Mouse (Mus musculus) spleen, adult 2 months (tissue): ENCODE results near the gene Clp1. TPM values are rescaled to one million over a fixed set of nuclear protein-coding genes. Genes with fewer than 3 reads are reported as not detected.

ENCODE experiments used
- DNase-seq, 2 experiments: peaks; one replicate each; pipeline versions ENCODE4 v3.0.0 to v3.0.0-alpha.2; 2012 to 2021; ENCODE audit warnings: low spot score in 2 of 2, low read depth in 1 of 2
- H3K27ac ChIP-seq: fragments of 200-500 bp; 2 replicates; pipeline ENCODE4 v1.5.1; 2012; ENCODE audit warnings: low read length, inconsistent platforms; ENCODE audit not compliant: insufficient read depth
- H3K27me3 ChIP-seq: fragments of 200-500 bp; 2 replicates; pipeline ENCODE4 v1.6.1; 2012; ENCODE audit warnings: mild to moderate bottlenecking, moderate library complexity, low read length, inconsistent platforms; ENCODE audit not compliant: control insufficient read depth, insufficient read depth
- H3K36me3 ChIP-seq: fragments of 200-500 bp; 2 replicates; pipeline ENCODE4 v1.6.1; 2012; ENCODE audit warnings: mild to moderate bottlenecking, low read length, inconsistent platforms; ENCODE audit not compliant: control insufficient read depth, insufficient read depth
- H3K4me1 ChIP-seq: fragments of 200-500 bp; 2 replicates; pipeline ENCODE4 v1.6.1; 2011; ENCODE audit warnings: inconsistent platforms; ENCODE audit not compliant: control insufficient read depth, insufficient read depth, insufficient read length
- H3K4me3 ChIP-seq: fragments of 200-500 bp; 2 replicates; pipeline ENCODE4 v1.5.1; 2011; ENCODE audit warnings: mild to moderate bottlenecking, inconsistent platforms; ENCODE audit not compliant: insufficient read depth, insufficient read length; ENCODE audit errors: extremely low read depth
- CTCF ChIP-seq: fragments of 200-500 bp; IDR thresholded peaks from 2 replicates; pipeline ENCODE4 v1.5.1; 2011; ENCODE audit warnings: mild to moderate bottlenecking, inconsistent platforms; ENCODE audit not compliant: insufficient read depth, insufficient read length, insufficient replicate concordance; ENCODE audit errors: extremely low read depth
- POLR2A ChIP-seq: fragments of 200-500 bp; IDR thresholded peaks from 2 replicates; pipeline ENCODE4 v1.6.1; 2011; ENCODE audit warnings: low read depth, low read length, inconsistent platforms
- WGBS: fragments of 180-500 bp; shearing (Covaris S2); methylation state at CpG from one replicate; pipeline ENCODE4 v1.1.7; 2018; 5-methylcytosine and 5-hydroxymethylcytosine counted together
- polyA plus RNA-seq: library from polyadenylated mRNA; depleted of rRNA; stranded (reverse); fragments of >200 nt; gene quantifications from 2 replicates; pipeline ENCODE4 v1.2.3, GENCODE M21; 2012

Gene Clp1
- polyA plus RNA-seq, 1 experiment = 12.8 TPM

DNA sequence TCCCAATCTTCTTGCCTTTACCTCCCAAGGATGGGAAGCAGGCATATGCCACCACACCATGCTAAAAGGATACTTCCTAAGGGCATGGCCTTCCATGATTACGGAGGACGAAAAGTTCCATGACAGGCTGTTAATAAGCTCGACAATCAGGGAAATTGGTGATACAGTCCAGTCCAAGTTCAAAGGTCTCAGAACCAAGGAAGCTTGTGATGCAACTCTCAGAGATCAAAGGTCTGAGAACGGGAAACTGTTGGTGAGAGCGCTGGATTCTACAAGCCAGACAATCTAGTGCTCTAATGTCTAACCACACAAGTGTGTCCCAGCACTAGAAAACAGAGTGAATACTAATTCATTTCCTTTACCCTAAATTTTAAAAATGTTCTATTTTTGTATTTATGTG is 29.1 kb upstream of the Clp1 start:
- Histone ChIP-seq H3K4me3 (no peak overlapping the region), H3K4me1 (no peaks in the 10 kb centered on the region), H3K27ac (no peak overlapping the region), H3K36me3 (no peaks in the 10 kb centered on the region), H3K27me3 (no peaks in the 10 kb centered on the region)
- TF ChIP-seq CTCF (no peak), POLR2A (no peak)
- 84% methylated on average over 5 of the region's 5 CpGs for WGBS
- DNase-seq = no peak

DNA sequence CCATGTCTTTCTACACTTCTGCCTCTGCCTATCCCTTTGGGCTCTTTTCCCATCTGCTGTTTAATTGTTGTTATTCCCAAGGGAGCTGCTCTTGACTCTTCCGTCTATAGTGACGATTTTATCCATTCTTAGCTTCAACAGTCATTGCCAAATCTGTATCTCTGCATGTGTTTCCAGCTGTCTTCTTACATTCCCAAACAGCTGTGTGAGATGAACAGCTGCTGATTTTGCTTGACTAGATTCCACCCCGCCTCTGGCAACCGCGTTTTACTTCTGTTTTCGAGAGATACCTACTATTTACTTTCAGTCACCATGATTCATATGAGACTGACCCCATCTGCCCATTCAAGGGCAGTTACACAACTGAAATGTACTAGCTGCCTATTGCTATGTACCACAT is 23.0 kb upstream of the Clp1 start:
- peaks cover 2% of the 10 kb centered on the region; the same call in 1 of the 2 replicates for H3K27me3 ChIP-seq
- no peak overlapping the region for H3K4me3 ChIP-seq
- WGBS = 72% methylated on average over 6 of the region's 6 CpGs
- TF ChIP-seq CTCF (no peak), POLR2A (no peak)
- H3K27ac ChIP-seq = no peak overlapping the region
- H3K36me3 ChIP-seq = no peaks in the 10 kb centered on the region
- H3K4me1 ChIP-seq = no peaks in the 10 kb centered on the region
- DNase-seq = no peak

- 42% methylated on average over 10 of the region's 10 CpGs for WGBS
- Histone ChIP-seq H3K4me3 (peak overlapping the region; percentile 60; the same call in 1 of the 2 replicates), H3K4me1 (peaks cover 10% of the 10 kb centered on the region; the same call in 1 of the 2 replicates), H3K27ac (no peak overlapping the region; the same call in 1 of the 2 replicates), H3K27me3 (peaks cover 14% of the 10 kb centered on the region), H3K36me3 (no peaks in the 10 kb centered on the region)
- DNase-seq = no peak
- no peak for TF ChIP-seq CTCF
- no peak for TF ChIP-seq POLR2A
Observed at GRCm38 (mm10) chr2:84744126-84744525, 17.0 kb upstream of the Clp1 start.

GRCm38 (mm10) chr2:84743561-84743960 is 16.4 kb upstream of the Clp1 start, which contains the start of gene Gm19426:
TSS of gene Gm19426 (minus strand) at chr2:84743655.
- Histone ChIP-seq H3K4me3 (peak within 1 kb of the TSS; percentile 60), H3K27ac (peak within 1 kb of the TSS; percentile 66), H3K27me3 (peaks cover 14% of the 10 kb centered on the region), H3K36me3 (no peaks in the 10 kb centered on the region), H3K4me1 (peaks cover 10% of the 10 kb centered on the region; the same call in 1 of the 2 replicates)
- TF ChIP-seq CTCF (no peak), POLR2A (no peak)
- under 1% methylated on average over 25 of the region's 25 CpGs for WGBS
- DNase-seq = no peak

GRCm38 (mm10) chr2:84742451-84743283 is 15.5 kb upstream of the Clp1 start:
- WGBS = 17% methylated on average over 26 of the region's 26 CpGs
- no peak for DNase-seq
- no peak overlapping the region for H3K27ac ChIP-seq
- no peak for TF ChIP-seq CTCF
- TF ChIP-seq POLR2A = no peak
- H3K4me3 ChIP-seq = peak overlapping the region; percentile 60; the same call in 1 of the 2 replicates
- H3K27me3 ChIP-seq = peaks cover 15% of the 10 kb centered on the region
- H3K36me3 ChIP-seq = no peaks in the 10 kb centered on the region
- peaks cover 10% of the 10 kb centered on the region; the same call in 1 of the 2 replicates for H3K4me1 ChIP-seq

GRCm38 (mm10) chr2:84741841-84742450 is 14.8 kb upstream of the Clp1 start:
- no peak for DNase-seq
- Histone ChIP-seq H3K27ac (no peak overlapping the region), H3K27me3 (peaks cover 16% of the 10 kb centered on the region), H3K36me3 (no peaks in the 10 kb centered on the region), H3K4me3 (no peak overlapping the region), H3K4me1 (peaks cover 10% of the 10 kb centered on the region; the same call in 1 of the 2 replicates)
- 84% methylated on average over 5 of the region's 5 CpGs for WGBS
- TF ChIP-seq POLR2A (no peak), CTCF (no peak)
